8 mouse cellular contexts compared by ENCODE assay signal in genomic region chr1:74367886-74368645, GRCm38 (mm10). TPM values are rescaled to one million over a fixed set of nuclear protein-coding genes. Genes with fewer than 3 reads are reported as not detected.
DNase-seq lines count a peak whose midpoint lies in the region; ATAC-seq and TF ChIP-seq lines count a peak whose summit lies in the region.

No protein-coding gene starts in this region.

- WGBS in forebrain, postnatal 0 days: 29% methylated on average over 34 of the region's 34 CpGs
- 18% methylated on average over 34 of the region's 34 CpGs for WGBS in hindbrain, embryonic 12.5 days
- WGBS in liver, embryonic 11.5 days: 8% methylated on average over 34 of the region's 34 CpGs
- 25% methylated on average over 34 of the region's 34 CpGs for WGBS in midbrain, embryonic 15.5 days

- peak overlapping the region; percentile 47 for H3K4me2 ChIP-seq in forebrain, postnatal 0 days (ENCODE audit: low read depth)
- H3K4me2 ChIP-seq in hindbrain, embryonic 12.5 days (replicated peaks): peak overlapping the region; percentile 57
- H3K4me2 ChIP-seq in liver, embryonic 11.5 days: peak overlapping the region; percentile 85
- H3K4me2 ChIP-seq in midbrain, embryonic 15.5 days: peak overlapping the region; percentile 57

- H3K36me3 ChIP-seq in forebrain, postnatal 0 days (ENCODE audit: insufficient read depth): no peaks in the 10 kb centered on the region
- no peaks in the 10 kb centered on the region for H3K36me3 ChIP-seq in hindbrain, embryonic 12.5 days
- H3K36me3 ChIP-seq in liver, embryonic 11.5 days (ENCODE audit: control insufficient read depth, insufficient read depth, low read length): no peaks in the 10 kb centered on the region
- H3K36me3 ChIP-seq in midbrain, embryonic 15.5 days (replicated peaks): no peaks in the 10 kb centered on the region

- H3K4me1 ChIP-seq in brown adipose tissue, adult 24 weeks (ENCODE audit: control insufficient read depth, insufficient read depth, insufficient read length, low read length): peaks cover 5% of the 10 kb centered on the region
- no peaks in the 10 kb centered on the region for H3K4me1 ChIP-seq in forebrain, postnatal 0 days (ENCODE audit: insufficient read depth)
- peaks cover 7% of the 10 kb centered on the region; the same call in 1 of the 2 replicates for H3K4me1 ChIP-seq in hindbrain, embryonic 12.5 days
- peaks cover 15% of the 10 kb centered on the region for H3K4me1 ChIP-seq in liver, embryonic 11.5 days (replicated peaks; ENCODE audit: control insufficient read depth, insufficient read depth, low read length)
- H3K4me1 ChIP-seq in midbrain, embryonic 15.5 days: 0 out of 2 replicates have a peak, but pooled peaks cover 2% of the 10 kb centered on the region

- no peak; the same call in 1 of the 2 replicates for TF ChIP-seq CTCF in forebrain, postnatal 0 days (IDR thresholded peaks at IDR 0.05; ENCODE audit: low read depth)

- H3K9ac ChIP-seq in forebrain, postnatal 0 days: no peak overlapping the region
- H3K9ac ChIP-seq in hindbrain, embryonic 12.5 days: peak overlapping the region; percentile 40; the same call in 1 of the 2 replicates
- peak overlapping the region; percentile 44 for H3K9ac ChIP-seq in liver, embryonic 11.5 days (ENCODE audit: low read depth, low read length)
- H3K9ac ChIP-seq in midbrain, embryonic 15.5 days: 0 out of 2 replicates have a peak overlapping the region, but pooled peaks have one; percentile 12

- peak overlapping the region; percentile 19 for H3K4me3 ChIP-seq in brown adipose tissue, adult 24 weeks (ENCODE audit: insufficient read depth, low read depth, low read length)
- peak overlapping the region; percentile 20 for H3K4me3 ChIP-seq in forebrain, postnatal 0 days (ENCODE audit: low read depth, low read length)
- H3K4me3 ChIP-seq in hindbrain, embryonic 12.5 days: peak overlapping the region; percentile 26
- H3K4me3 ChIP-seq in liver, embryonic 11.5 days (ENCODE audit: low read depth, low read length): peak overlapping the region; percentile 42
- peak overlapping the region; percentile 32 for H3K4me3 ChIP-seq in midbrain, embryonic 15.5 days

- no peaks in the 10 kb centered on the region for H3K27me3 ChIP-seq in forebrain, postnatal 0 days (ENCODE audit: insufficient read depth, low read length)
- H3K27me3 ChIP-seq in hindbrain, embryonic 12.5 days: peaks cover 4% of the 10 kb centered on the region; the same call in 1 of the 2 replicates
- peaks cover 6% of the 10 kb centered on the region; the same call in 1 of the 2 replicates for H3K27me3 ChIP-seq in liver, embryonic 11.5 days (replicated peaks; ENCODE audit: control insufficient read depth, insufficient read depth, low read length)
- H3K27me3 ChIP-seq in midbrain, embryonic 15.5 days (replicated peaks): no peaks in the 10 kb centered on the region

- no peak for DNase-seq in frontal cortex, postnatal 36 days (ENCODE audit: low spot score in 2 of 2)
- peak; percentile 33 for DNase-seq in forebrain, postnatal 0 days
- no peak for DNase-seq in liver, embryonic 11.5 days (ENCODE audit: low spot score)
- peak; percentile 18 for DNase-seq in thymus, postnatal 25 days

- peak; percentile 72 for ATAC-seq in frontal cortex, adult (ENCODE audit: low TSS enrichment)
- peak; percentile 90 for ATAC-seq in forebrain, postnatal 0 days
- peak; percentile 81; the same call in 1 of the 2 replicates for ATAC-seq in hindbrain, embryonic 12.5 days (ENCODE audit: low FRiP score)
- peak; percentile 84 for ATAC-seq in liver, embryonic 11.5 days (replicated peaks; ENCODE audit: low FRiP score)
- ATAC-seq in midbrain, embryonic 15.5 days (replicated peaks): peak; percentile 62

- no peaks in the 10 kb centered on the region for H3K9me3 ChIP-seq in forebrain, postnatal 0 days (ENCODE audit: low read length)
- no peaks in the 10 kb centered on the region for H3K9me3 ChIP-seq in hindbrain, embryonic 12.5 days (replicated peaks)
- no peaks in the 10 kb centered on the region for H3K9me3 ChIP-seq in liver, embryonic 11.5 days (ENCODE audit: control insufficient read depth, low read length)
- H3K9me3 ChIP-seq in midbrain, embryonic 15.5 days: no peaks in the 10 kb centered on the region

- H3K27ac ChIP-seq in brown adipose tissue, adult 24 weeks (replicated peaks; ENCODE audit: low read depth, low read length): peak overlapping the region; percentile 45
- no peak overlapping the region for H3K27ac ChIP-seq in forebrain, postnatal 0 days (ENCODE audit: low read depth, low read length)
- no peak overlapping the region for H3K27ac ChIP-seq in hindbrain, embryonic 12.5 days
- no peak overlapping the region; the same call in 1 of the 2 replicates for H3K27ac ChIP-seq in liver, embryonic 11.5 days (ENCODE audit: low read depth, low read length)
- no peak overlapping the region for H3K27ac ChIP-seq in midbrain, embryonic 15.5 days

RNA-seq across cellular contexts. Expression of gene Catip, which starts 6.2 kb away (rescaled TPM):
- polyA plus RNA-seq in brown adipose tissue, adult 24 weeks (2012; ENCODE audit: insufficient read depth, insufficient read length, missing spikeins): not detected in 2 replicates
- 2.1 and 2.7 TPM in 2 replicates for total RNA-seq in forebrain, postnatal 0 days (2014; rRNA removed)
- polyA plus RNA-seq in forebrain, postnatal 0 days (2015; fragmentation: Nextera tagmentation; extraction: Ambion mirVana): 0.63 and 1.6 TPM in 2 replicates
- 1.4 and 1.5 TPM in 2 replicates for polyA plus RNA-seq in hindbrain, embryonic 12.5 days (2016; fragmentation: Nextera tagmentation; extraction: Ambion mirVana)
- 0.21 TPM in 1 of 2 replicates, not detected in the other for polyA plus RNA-seq in liver, embryonic 11.5 days (2014; fragmentation: Nextera tagmentation; extraction: Ambion mirVana)
- 0.68 and 1.9 TPM in 2 replicates for polyA plus RNA-seq in midbrain, embryonic 15.5 days (2015; fragmentation: Nextera tagmentation; extraction: Ambion mirVana)

RNA-seq across cellular contexts. Expression of gene Slc11a1, which starts 6.9 kb away (rescaled TPM):
- 1.5 and 5.8 TPM in 2 replicates for polyA plus RNA-seq in brown adipose tissue, adult 24 weeks (2012; ENCODE audit: insufficient read depth, insufficient read length, missing spikeins)
- total RNA-seq in forebrain, postnatal 0 days (2014; rRNA removed): 3.7 and 10.7 TPM in 2 replicates
- polyA plus RNA-seq in forebrain, postnatal 0 days (2015; fragmentation: Nextera tagmentation; extraction: Ambion mirVana): 1.8 and 3.3 TPM in 2 replicates
- 2.0 and 2.2 TPM in 2 replicates for polyA plus RNA-seq in hindbrain, embryonic 12.5 days (2016; fragmentation: Nextera tagmentation; extraction: Ambion mirVana)
- 10.0 and 10.4 TPM in 2 replicates for polyA plus RNA-seq in liver, embryonic 11.5 days (2014; fragmentation: Nextera tagmentation; extraction: Ambion mirVana)
- 2.0 and 3.4 TPM in 2 replicates for polyA plus RNA-seq in midbrain, embryonic 15.5 days (2015; fragmentation: Nextera tagmentation; extraction: Ambion mirVana)

RNA-seq across cellular contexts. Expression of gene Ctdsp1, which starts 23.2 kb away (rescaled TPM):
- polyA plus RNA-seq in brown adipose tissue, adult 24 weeks (2012; ENCODE audit: insufficient read depth, insufficient read length, missing spikeins): 66.8 and 98.0 TPM in 2 replicates
- total RNA-seq in forebrain, postnatal 0 days (2014; rRNA removed): 18.2 and 24.7 TPM in 2 replicates
- 10.7 and 10.8 TPM in 2 replicates for polyA plus RNA-seq in forebrain, postnatal 0 days (2015; fragmentation: Nextera tagmentation; extraction: Ambion mirVana)
- polyA plus RNA-seq in hindbrain, embryonic 12.5 days (2016; fragmentation: Nextera tagmentation; extraction: Ambion mirVana): 38.8 and 39.2 TPM in 2 replicates
- polyA plus RNA-seq in liver, embryonic 11.5 days (2014; fragmentation: Nextera tagmentation; extraction: Ambion mirVana): 65.2 and 71.1 TPM in 2 replicates
- polyA plus RNA-seq in midbrain, embryonic 15.5 days (2015; fragmentation: Nextera tagmentation; extraction: Ambion mirVana): 14.3 and 17.4 TPM in 2 replicates

RNA-seq across cellular contexts. Expression of gene Vil1, which starts 41.1 kb away (rescaled TPM):
- polyA plus RNA-seq in brown adipose tissue, adult 24 weeks (2012; ENCODE audit: insufficient read depth, insufficient read length, missing spikeins): 0.46 and 1.1 TPM in 2 replicates
- 0.71 and 0.77 TPM in 2 replicates for total RNA-seq in forebrain, postnatal 0 days (2014; rRNA removed)
- polyA plus RNA-seq in forebrain, postnatal 0 days (2015; fragmentation: Nextera tagmentation; extraction: Ambion mirVana): 0.15 and 0.27 TPM in 2 replicates
- 0.09 and 0.14 TPM in 2 replicates for polyA plus RNA-seq in hindbrain, embryonic 12.5 days (2016; fragmentation: Nextera tagmentation; extraction: Ambion mirVana)
- polyA plus RNA-seq in liver, embryonic 11.5 days (2014; fragmentation: Nextera tagmentation; extraction: Ambion mirVana): 0.88 and 0.94 TPM in 2 replicates
- polyA plus RNA-seq in midbrain, embryonic 15.5 days (2015; fragmentation: Nextera tagmentation; extraction: Ambion mirVana): 0.22 and 0.41 TPM in 2 replicates

Comparison
In these comparisons a context has a peak if more than half of its experiments do, and no peak if none do; other contexts are left out.
1. DNase-seq: peak in forebrain, postnatal 0 days (single experiment) and thymus, postnatal 25 days (single experiment); none in frontal cortex, postnatal 36 days (0 of 2) and liver, embryonic 11.5 days (single experiment).
2. Peak in every context shown above with its lines, with median percentiles within 50 percentile points of each other: ATAC-seq, H3K4me3 ChIP-seq and H3K4me2 ChIP-seq.